Mouse (Mus musculus) CH12.LX (cell line): ENCODE results near the gene Mab21l1. TPM values are rescaled to one million over a fixed set of nuclear protein-coding genes. Genes with fewer than 3 reads are reported as not detected.

Source experiments
- DNase-seq: peaks from one replicate; pipeline ENCODE4 v3.0.0-alpha.2; 2013; ENCODE audit errors: extremely low read depth
- H3K27ac ChIP-seq: 2 replicates; pipeline ENCODE4 v1.5.1; 2012; ENCODE audit warnings: low read depth, mild to moderate bottlenecking, control low read depth, moderate library complexity; ENCODE audit not compliant: insufficient read depth
- H3K27me3 ChIP-seq: replicated peaks from 2 replicates; pipeline ENCODE3; 2012; ENCODE audit warnings: inconsistent platforms
- H3K36me3 ChIP-seq, 2 experiments: replicated peaks in 1 of 2; 2 replicates each; pipeline versions ENCODE3 to v1.6.1; 2012; ENCODE audit warnings: inconsistent platforms in 1 of 2, low read length in 1 of 2, mild to moderate bottlenecking in 1 of 2, mixed read lengths in 1 of 2, moderate library complexity in 1 of 2; ENCODE audit not compliant: control insufficient read depth in 1 of 2, insufficient read depth in 1 of 2
- H3K4me1 ChIP-seq, 2 experiments: 2 replicates each; pipeline ENCODE4 v1.6.1; 2012; ENCODE audit warnings: inconsistent platforms in 1 of 2, moderate library complexity in 1 of 2; ENCODE audit not compliant: insufficient read depth in 2 of 2, control insufficient read depth in 1 of 2
- H3K4me2 ChIP-seq: 2 replicates; pipeline ENCODE4 v1.6.1; 2012; ENCODE audit warnings: low read depth, mild to moderate bottlenecking, control low read depth; ENCODE audit not compliant: poor library complexity, insufficient read depth, severe bottlenecking
- H3K4me3 ChIP-seq, 3 experiments: fragments of 150-350 bp in 1 of 3; sonication (generic) in 1 of 3; replicated peaks in 1 of 3; 2 replicates each; pipeline versions ENCODE3 to v1.5.1; 2011 to 2012; ENCODE audit warnings: low read depth in 2 of 3, low read length in 2 of 3, mild to moderate bottlenecking in 2 of 3, moderate library complexity in 2 of 3, control low read depth in 1 of 3, improper control_type of control experiment in 1 of 3, inconsistent platforms in 1 of 3, mixed read lengths in 1 of 3; ENCODE audit not compliant: poor library complexity in 1 of 3
- H3K79me2 ChIP-seq: replicated peaks from 2 replicates; pipeline ENCODE4 v1.6.1; 2012; ENCODE audit warnings: mild to moderate bottlenecking, moderate library complexity; ENCODE audit not compliant: control insufficient read depth, poor library complexity, insufficient read depth, severe bottlenecking; ENCODE audit errors: extremely low read depth
- H3K9ac ChIP-seq: 2 replicates; pipeline ENCODE4 v1.6.1; 2012; ENCODE audit warnings: low read depth, mild to moderate bottlenecking, control low read depth, moderate library complexity; ENCODE audit not compliant: insufficient read depth
- H3K9me3 ChIP-seq: replicated peaks from 2 replicates; pipeline ENCODE3; 2012; ENCODE audit warnings: low read length, inconsistent platforms, mixed read lengths
- CHD1 ChIP-seq: IDR thresholded peaks from 2 replicates; pipeline ENCODE4 v1.6.1; 2012; ENCODE audit warnings: low read depth, low read length, improper control_type of control experiment, inconsistent platforms
- CHD2 ChIP-seq: IDR thresholded peaks from 2 replicates; pipeline ENCODE4 v1.6.1; 2011; ENCODE audit warnings: low read length, improper control_type of control experiment
- CTCF ChIP-seq, 2 experiments: IDR thresholded peaks in 1 of 2; conservative IDR thresholded peaks in 1 of 2; 2 replicates each; pipeline ENCODE4 v1.5.1; 2011 to 2012; ENCODE audit warnings: low read depth in 2 of 2, low read length in 2 of 2, improper control_type of control experiment in 1 of 2, inconsistent platforms in 1 of 2, mild to moderate bottlenecking in 1 of 2, moderate library complexity in 1 of 2
- E2F4 ChIP-seq: IDR thresholded peaks from 2 replicates; pipeline ENCODE4 v1.6.1; 2011; ENCODE audit warnings: low read depth, low read length, improper control_type of control experiment; ENCODE audit not compliant: insufficient replicate concordance
- ELF1 ChIP-seq: IDR thresholded peaks from 2 replicates; pipeline ENCODE4 v1.6.1; 2014; ENCODE audit warnings: low read depth, mild to moderate bottlenecking, inconsistent platforms, low read length, improper control_type of control experiment
- EP300 ChIP-seq: IDR thresholded peaks from 2 replicates; pipeline ENCODE4 v1.6.1; 2011; ENCODE audit warnings: low read length, improper control_type of control experiment
- ETS1 ChIP-seq: conservative IDR thresholded peaks from 2 replicates; pipeline ENCODE4 v1.6.1; 2012; ENCODE audit warnings: low read depth, mild to moderate bottlenecking, inconsistent platforms, low read length, improper control_type of control experiment, moderate library complexity
- GABPA ChIP-seq: IDR thresholded peaks from 2 replicates; pipeline ENCODE4 v1.6.1; 2012; ENCODE audit warnings: low read depth, low read length, improper control_type of control experiment, inconsistent platforms; ENCODE audit not compliant: insufficient replicate concordance
- IRF4 ChIP-seq: IDR thresholded peaks from 2 replicates; pipeline ENCODE4 v1.6.1; 2014; ENCODE audit warnings: low read depth, mild to moderate bottlenecking, inconsistent platforms, low read length, improper control_type of control experiment
- JUND ChIP-seq: conservative IDR thresholded peaks from 2 replicates; pipeline ENCODE4 v1.6.1; 2011; ENCODE audit warnings: low read depth, low read length, improper control_type of control experiment
- KAT2A ChIP-seq: IDR thresholded peaks from 2 replicates; pipeline ENCODE4 v1.6.1; 2012; ENCODE audit warnings: low read length, improper control_type of control experiment, inconsistent platforms; ENCODE audit not compliant: insufficient replicate concordance
- MAFK ChIP-seq: IDR thresholded peaks from 2 replicates; pipeline ENCODE4 v1.6.1; 2011; ENCODE audit warnings: low read length, improper control_type of control experiment; ENCODE audit not compliant: insufficient replicate concordance
- MAX ChIP-seq: IDR thresholded peaks from 2 replicates; pipeline ENCODE4 v1.6.1; 2011; ENCODE audit warnings: low read length, improper control_type of control experiment
- MEF2A ChIP-seq: IDR thresholded peaks from 2 replicates; pipeline ENCODE4 v1.6.1; 2014; ENCODE audit warnings: low read depth, mild to moderate bottlenecking, inconsistent platforms, low read length, improper control_type of control experiment, borderline replicate concordance
- MXI1 ChIP-seq: IDR thresholded peaks from 2 replicates; pipeline ENCODE4 v1.6.1; 2011; ENCODE audit warnings: mild to moderate bottlenecking, low read depth, low read length, improper control_type of control experiment
- NELFE ChIP-seq: IDR thresholded peaks from 2 replicates; pipeline ENCODE4 v1.6.1; 2011; ENCODE audit warnings: low read depth, low read length, improper control_type of control experiment
- POLR2A ChIP-seq: IDR thresholded peaks from 2 replicates; pipeline ENCODE4 v1.6.1; 2011; ENCODE audit warnings: low read depth, mild to moderate bottlenecking, improper control_type of control experiment, low read length
- POLR2AphosphoS2 ChIP-seq: IDR thresholded peaks from 2 replicates; pipeline ENCODE4 v1.6.1; 2011; ENCODE audit warnings: low read depth, low read length, improper control_type of control experiment
- SIN3A ChIP-seq: IDR thresholded peaks from 2 replicates; pipeline ENCODE4 v1.6.1; 2012; ENCODE audit warnings: low read length, improper control_type of control experiment, inconsistent platforms
- SMC3 ChIP-seq: IDR thresholded peaks from 2 replicates; pipeline ENCODE4 v1.6.1; 2011; ENCODE audit warnings: low read depth, low read length, improper control_type of control experiment
- TBP ChIP-seq: conservative IDR thresholded peaks from 2 replicates; pipeline ENCODE4 v1.6.1; 2011; ENCODE audit warnings: low read depth, low read length, improper control_type of control experiment
- UBTF ChIP-seq: IDR thresholded peaks from 2 replicates; pipeline ENCODE4 v1.6.1; 2012; ENCODE audit warnings: low read depth, mild to moderate bottlenecking, inconsistent platforms, low read length, improper control_type of control experiment, moderate library complexity
- USF1 ChIP-seq: IDR thresholded peaks from 2 replicates; pipeline ENCODE4 v1.6.1; 2014; ENCODE audit warnings: low read depth, mild to moderate bottlenecking, inconsistent platforms, low read length, improper control_type of control experiment
- ZC3H11A ChIP-seq: IDR thresholded peaks from 2 replicates; pipeline ENCODE4 v1.6.1; 2012; ENCODE audit warnings: low read depth, mild to moderate bottlenecking, inconsistent platforms, low read length, improper control_type of control experiment
- ZKSCAN1 ChIP-seq: IDR thresholded peaks from 2 replicates; pipeline ENCODE4 v1.6.1; 2012; ENCODE audit warnings: low read depth, inconsistent platforms, low read length, improper control_type of control experiment, borderline replicate concordance
- ZMIZ1 ChIP-seq: IDR thresholded peaks from 2 replicates; pipeline ENCODE4 v1.6.1; 2012; ENCODE audit warnings: low read depth, mild to moderate bottlenecking, inconsistent platforms, low read length, improper control_type of control experiment
- dilution Hi-C: fragments of 300-500 bp; cut with MboI; formaldehyde crosslinking; loops from 2 replicates; pipeline ENCODE4 v1.14.3; 2020; ENCODE audit warnings: low sequenced_read_pairs; ENCODE audit not compliant: extremely low pct_unique_long_range_greater_than_20kb, extremely low pct_ligation_motif_present
- in situ Hi-C: fragments of 300-500 bp; cut with MboI; formaldehyde crosslinking; loops from 3 replicates; pipeline ENCODE4 v1.14.3; 2019; ENCODE audit warnings: low sequenced_read_pairs, low pct_ligation_motif_present, low pct_unique_long_range_greater_than_20kb, mixed read lengths
- polyA plus RNA-seq: library from polyadenylated mRNA; unstranded; fragments of >175 nt; gene quantifications from 2 replicates; pipeline ENCODE4 v1.2.1, GENCODE M21; 2012; ENCODE audit warnings: low read depth; ENCODE audit not compliant: insufficient read length
- total RNA-seq, 2 experiments: library from RNA; depleted of rRNA; stranded (reverse); fragments of 300-350 nt in 1 of 2; fragments of >200 nt in 1 of 2; gene quantifications; 2 replicates each; pipeline ENCODE4 v1.2.3; 2012 to 2014

Gene Mab21l1
- total and polyA plus RNA-seq, 3 experiments: not detected

DNA sequence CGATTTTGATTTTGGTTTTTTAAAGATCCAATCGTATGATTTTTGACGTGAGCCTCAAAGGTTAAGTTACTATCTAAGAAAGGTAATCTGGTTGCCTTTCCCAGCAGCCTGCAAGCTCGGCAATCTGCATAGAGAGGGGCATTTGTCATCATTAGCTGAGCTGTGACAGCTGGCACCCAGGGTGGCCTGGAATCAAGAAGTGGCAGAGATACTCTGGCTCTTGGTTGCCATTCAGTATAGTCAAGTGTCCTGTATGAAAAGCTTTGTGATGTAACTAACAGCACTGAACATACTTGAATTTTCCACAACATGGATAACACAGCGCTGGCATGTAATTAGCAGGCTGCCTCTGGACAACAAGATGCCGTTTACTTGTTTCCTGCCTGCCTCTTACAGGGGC is 8.1 kb upstream of the Mab21l1 start:
- H3K36me3 ChIP-seq: no peaks in the 10 kb centered on the region
- no peak overlapping the region for H3K9ac ChIP-seq
- no peak overlapping the region for H3K4me3 ChIP-seq
- TF ChIP-seq ZC3H11A: no peak
- no peak for TF ChIP-seq IRF4
- TF ChIP-seq SMC3: no peak
- TF ChIP-seq UBTF: no peak
- no peak for TF ChIP-seq USF1
- no peak for TF ChIP-seq SIN3A
- TF ChIP-seq GABPA: no peak
- TF ChIP-seq JUND: no peak
- TF ChIP-seq POLR2A: no peak
- no peak for TF ChIP-seq NELFE
- TF ChIP-seq CTCF (conservative IDR thresholded peaks at IDR 0.05 in 1 of 2, IDR thresholded peaks at IDR 0.05 in 1 of 2; ENCODE audit: low read depth in 2 of 2, low read length in 2 of 2): no peak
- no peak for TF ChIP-seq E2F4
- TF ChIP-seq MEF2A: no peak
- TF ChIP-seq CHD1: no peak
- TF ChIP-seq ETS1: no peak
- TF ChIP-seq MAFK: no peak
- TF ChIP-seq MAX: no peak
- TF ChIP-seq CHD2: no peak
- TF ChIP-seq TBP: no peak
- TF ChIP-seq ZMIZ1: no peak
- dilution Hi-C loops: no loop called here
- no peaks in the 10 kb centered on the region for H3K4me1 ChIP-seq
- peaks cover 35% of the 10 kb centered on the region for H3K9me3 ChIP-seq
- H3K4me2 ChIP-seq: no peak overlapping the region
- DNase-seq: no peak
- no peak overlapping the region for H3K27ac ChIP-seq
- in situ Hi-C loops: no loop called here
- H3K27me3 ChIP-seq: no peaks in the 10 kb centered on the region
- H3K79me2 ChIP-seq: no peaks in the 10 kb centered on the region

DNA sequence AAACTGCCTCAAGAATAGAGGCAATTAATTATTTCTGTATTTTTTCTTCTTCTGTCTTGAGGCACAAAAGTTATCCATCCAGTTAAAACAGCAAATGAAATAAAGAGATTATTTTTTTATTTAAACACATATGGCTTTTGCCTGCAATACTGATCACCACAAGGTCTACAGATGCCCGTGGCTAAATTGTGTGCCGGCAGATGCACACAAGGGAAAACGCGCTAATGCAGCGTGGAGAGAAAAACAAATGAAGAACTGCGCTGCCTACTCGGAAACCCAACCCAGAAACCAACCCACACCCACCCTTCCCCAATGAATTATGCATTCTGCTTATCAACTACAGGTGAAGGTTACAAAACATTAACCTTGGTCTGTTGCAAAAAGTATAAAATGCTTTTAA is 7.1 kb upstream of the Mab21l1 start:
- H3K4me1 ChIP-seq: no peaks in the 10 kb centered on the region
- H3K36me3 ChIP-seq: no peaks in the 10 kb centered on the region
- TF ChIP-seq UBTF (no peak), POLR2AphosphoS2 (no peak), ETS1 (no peak), ZKSCAN1 (no peak), ZMIZ1 (no peak), KAT2A (no peak), EP300 (no peak), ELF1 (no peak), CHD1 (no peak), CTCF (conservative IDR thresholded peaks at IDR 0.05 in 1 of 2, IDR thresholded peaks at IDR 0.05 in 1 of 2; ENCODE audit: low read depth in 2 of 2, low read length in 2 of 2) (no peak), CHD2 (no peak), NELFE (no peak), ZC3H11A (no peak), MXI1 (no peak), TBP (no peak)
- TF ChIP-seq, all 38 proteins: peak for 0
- DNase-seq: no peak
- Histone ChIP-seq H3K9me3 (peaks cover 35% of the 10 kb centered on the region), H3K4me3 (no peak overlapping the region), H3K27ac (no peak overlapping the region), H3K27me3 (no peaks in the 10 kb centered on the region), H3K9ac (no peak overlapping the region), H3K79me2 (no peaks in the 10 kb centered on the region), H3K4me2 (no peak overlapping the region)
- in situ Hi-C loops: no loop called here
- dilution Hi-C loops: no loop called here
